Mouse (Mus musculus): ENCODE measurements around the gene Smok3a.

DNA sequence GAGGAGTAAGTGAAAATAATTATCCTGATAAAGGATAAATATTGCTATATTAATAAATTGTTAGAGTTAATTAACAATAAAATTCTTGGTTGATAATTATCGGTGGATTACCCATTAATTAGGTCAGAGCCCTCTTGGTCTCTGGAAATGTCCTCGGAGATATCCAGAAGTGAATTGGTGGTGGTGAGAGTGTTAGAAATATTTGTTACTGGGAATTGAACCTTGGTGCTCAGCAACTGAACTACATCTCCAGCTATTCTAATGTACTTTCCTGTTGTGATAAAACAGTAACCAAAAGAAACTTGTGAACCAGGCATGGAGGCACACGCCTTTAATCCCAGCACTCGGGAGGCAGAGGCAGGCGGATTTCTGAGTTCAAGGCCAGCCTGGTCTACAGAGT lies 59.4 kb downstream of the Smok3a start:
- no peak for TF ChIP-seq TCF12 (IDR thresholded peaks at IDR 0.05; ENCODE audit: insufficient read depth, poor library complexity, severe bottlenecking)
- no peak for TF ChIP-seq MYOG (IDR thresholded peaks at IDR 0.05; ENCODE audit: control insufficient read depth in 1 of 3, insufficient read depth in 1 of 3, insufficient read length in 2 of 3, low read depth in 2 of 3)
- no peak for TF ChIP-seq MAX (IDR thresholded peaks at IDR 0.05; ENCODE audit: low read depth)
- TF ChIP-seq MYOD1 (IDR thresholded peaks at IDR 0.05; ENCODE audit: control insufficient read depth in 1 of 3, insufficient read length in 2 of 3, low read depth in 2 of 3): no peak
- TF ChIP-seq POLR2A (IDR thresholded peaks at IDR 0.05; ENCODE audit: insufficient read length, low read depth): no peak
- no peak for TF ChIP-seq USF1 (IDR thresholded peaks at IDR 0.05; ENCODE audit: low read depth)

Data from myocyte (in vitro differentiated cells).